Mouse (Mus musculus) spleen, postnatal 10 days (tissue): Measurements from ENCODE around the gene Ppp3cb.

Experiments used
- DNase-seq, 2 experiments: peaks; one replicate each; pipeline ENCODE4 v3.0.0; 2021 to 2022; ENCODE audit warnings: low spot score in 2 of 2

Gene Ppp3cb

DNA sequence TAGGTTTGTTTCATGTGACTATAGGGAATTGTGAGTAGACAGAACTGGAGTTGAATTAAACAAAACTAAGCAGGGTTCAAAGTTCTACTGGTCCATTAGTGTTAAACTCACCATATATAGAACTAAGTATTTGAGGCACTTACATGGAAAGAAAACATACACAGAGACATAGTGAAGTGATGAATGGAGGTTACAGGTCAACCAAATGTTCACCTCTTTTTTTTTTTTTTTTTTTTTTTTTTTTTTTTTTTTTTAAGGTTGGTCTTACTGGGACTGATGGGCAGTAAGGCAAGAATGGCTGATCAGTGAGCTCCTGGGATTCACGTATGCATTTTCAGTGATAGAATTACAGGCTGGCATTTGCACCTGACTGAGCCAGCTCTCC lies 66.2 kb downstream of the Ppp3cb start:
- no peak for DNase-seq

DNA sequence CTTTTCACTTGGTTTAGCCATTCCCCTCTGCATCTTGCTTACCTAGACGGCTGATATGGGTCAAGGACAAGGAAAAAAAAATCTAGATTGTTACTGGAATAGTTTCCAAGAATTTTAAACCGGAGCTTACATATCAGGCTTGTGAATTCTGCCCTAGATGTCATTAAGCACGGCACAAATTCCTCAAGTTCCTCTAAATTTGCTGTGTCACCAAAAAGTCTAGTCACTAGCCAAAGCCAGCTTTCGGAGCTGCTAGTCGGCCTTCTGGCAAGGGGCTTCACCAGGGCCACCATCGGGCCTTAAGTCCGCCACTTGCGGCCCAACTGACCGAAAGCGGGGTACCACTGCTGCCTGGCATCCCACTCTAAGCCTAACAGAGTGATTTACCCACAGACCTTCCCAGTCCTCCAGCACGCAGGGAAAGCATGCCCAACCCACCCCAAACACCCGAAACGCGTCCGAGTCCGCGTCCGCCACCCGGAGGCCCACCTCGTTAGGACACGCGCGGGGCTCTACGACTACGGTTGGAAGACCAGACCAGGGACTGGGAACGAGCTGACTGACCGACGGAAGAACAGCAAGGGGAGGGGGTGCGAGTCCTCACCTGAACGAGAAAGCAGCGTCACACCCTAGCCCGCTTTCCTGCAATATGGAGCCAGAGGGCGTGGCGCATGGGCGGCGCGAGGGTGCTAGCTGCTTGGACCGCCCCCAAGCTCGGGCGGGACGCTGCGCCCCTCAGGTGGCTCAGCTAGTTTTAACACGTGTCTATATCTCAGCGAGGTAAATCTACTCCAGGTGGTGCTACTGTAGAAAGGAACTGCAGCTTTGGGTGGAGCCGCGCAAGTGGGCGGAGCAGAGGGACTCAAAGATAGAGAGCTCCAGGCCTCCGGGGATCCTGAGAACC lies 66.8 kb downstream of the Ppp3cb start, which contains the start of gene Anxa7:
TSS of gene Anxa7 (minus strand) at position 843 of the 904 bp plus-strand sequence.
- DNase-seq: peak; percentile 81 to 82

DNA sequence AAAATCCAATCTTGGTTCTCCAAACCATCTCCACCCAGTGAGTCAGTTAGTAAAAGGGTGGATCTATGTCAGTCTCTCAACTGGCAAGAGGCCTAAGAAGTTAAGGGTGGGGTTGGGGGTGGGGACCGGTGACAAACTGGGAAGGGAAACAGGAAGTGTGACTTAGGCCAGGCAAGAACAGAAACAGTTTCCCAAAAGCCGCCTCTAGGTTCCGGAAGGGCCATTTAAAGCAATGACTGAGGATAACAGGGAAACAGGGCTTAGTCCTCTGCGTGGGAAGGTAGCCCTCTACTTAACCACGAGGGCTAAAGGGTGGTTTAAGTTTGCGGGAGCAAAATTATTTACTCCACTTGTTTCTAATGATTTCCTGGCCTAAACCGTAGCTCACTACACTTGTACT lies 67.6 kb downstream of the Ppp3cb start:
- peak; percentile 46 to 47 for DNase-seq

DNA sequence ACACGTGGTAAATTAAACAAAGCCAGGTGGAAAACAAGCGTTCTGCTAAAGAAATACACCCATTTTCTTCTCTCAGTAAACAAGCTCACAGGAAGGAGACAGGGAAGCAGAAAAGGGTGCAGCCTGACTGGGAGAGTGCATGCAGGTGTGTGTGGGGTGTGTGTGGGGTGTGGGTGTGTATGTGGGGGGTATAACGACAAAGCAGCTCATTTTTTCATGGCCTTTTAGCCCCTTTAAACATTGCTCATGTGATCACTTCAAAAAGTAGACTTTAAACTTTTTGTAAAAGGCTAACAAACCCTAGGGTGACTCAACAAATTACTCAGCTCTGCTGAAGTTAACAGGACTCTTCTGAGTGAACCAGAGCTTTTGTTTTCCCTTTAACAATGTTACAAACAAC lies 68.0 kb downstream of the Ppp3cb start:
- no peak for DNase-seq

DNA sequence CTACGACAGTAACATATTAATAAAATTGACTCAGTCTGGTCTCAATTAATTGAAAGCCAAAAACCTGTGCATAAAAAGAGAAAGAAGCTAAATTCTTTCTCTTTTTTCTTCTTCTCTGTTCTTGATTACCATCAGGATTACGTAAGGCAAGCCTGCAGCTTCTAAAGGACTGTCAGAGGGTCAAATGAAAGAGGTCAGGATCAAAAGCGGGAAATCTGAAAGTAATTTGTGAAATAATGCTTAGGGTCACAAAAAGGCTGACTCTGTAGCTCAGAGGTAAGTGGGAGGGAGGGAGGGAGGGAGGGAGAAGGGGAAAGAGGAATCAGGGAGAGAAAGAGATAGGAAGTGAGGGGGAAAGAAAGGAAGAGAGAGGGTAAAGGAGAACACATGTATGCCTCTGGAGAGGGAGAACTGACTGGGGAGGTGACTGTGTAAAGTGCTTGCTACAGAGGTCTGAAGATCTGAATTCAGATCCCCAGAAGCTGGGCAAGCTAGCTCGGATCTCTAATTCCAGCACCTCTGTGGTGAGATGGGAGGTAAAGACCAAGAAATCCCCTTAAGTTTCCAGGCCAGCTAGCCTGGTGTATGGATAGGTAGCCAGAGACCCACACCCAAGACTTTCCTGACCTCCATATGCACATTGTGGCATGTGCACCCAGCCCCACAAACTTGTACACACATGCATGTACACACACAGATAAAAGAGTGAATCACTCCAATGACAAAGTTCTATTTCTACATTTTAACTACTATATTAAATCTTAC lies 68.9 kb downstream of the Ppp3cb start:
- DNase-seq: no peak

DNA sequence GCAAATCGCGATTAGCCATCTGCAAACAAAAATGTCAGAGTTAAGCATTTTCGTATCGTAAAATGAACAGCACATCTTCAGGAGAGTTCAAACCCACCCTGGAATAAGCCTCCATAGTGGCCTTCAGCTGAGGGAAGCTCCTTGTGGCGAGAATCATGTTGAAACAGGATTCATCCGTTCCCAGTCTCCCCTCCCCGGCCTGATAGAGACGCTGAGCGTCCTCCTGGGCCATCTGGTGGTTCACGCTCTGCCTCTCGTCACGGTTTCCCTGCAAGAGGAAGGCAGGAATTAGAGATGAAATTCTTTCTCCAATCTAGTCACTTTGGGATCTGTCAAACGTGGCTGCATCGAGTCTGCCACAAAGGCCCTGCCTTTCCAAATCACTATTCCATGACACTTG lies 86.2 kb downstream of the Ppp3cb start:
- no peak for DNase-seq

DNA sequence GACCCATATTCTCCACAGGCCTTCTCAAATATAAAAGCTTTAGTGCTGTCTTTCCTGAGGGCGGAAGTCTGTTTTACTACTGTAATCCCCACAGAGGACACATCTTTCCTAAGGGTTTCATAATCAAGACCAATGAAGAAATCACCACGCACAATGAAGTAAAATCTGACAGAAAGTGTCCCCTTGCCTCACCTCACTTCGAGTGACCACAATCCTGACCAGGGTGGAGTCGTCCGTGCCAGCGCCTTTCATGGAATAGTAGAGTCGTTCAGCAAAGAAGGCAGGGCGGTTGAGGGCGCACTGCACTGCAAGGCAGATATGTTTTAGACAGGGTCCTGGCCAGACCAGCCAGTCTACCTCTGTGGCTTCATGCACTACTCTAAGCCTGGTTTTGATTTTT lies 88.0 kb downstream of the Ppp3cb start:
- no peak for DNase-seq

DNA sequence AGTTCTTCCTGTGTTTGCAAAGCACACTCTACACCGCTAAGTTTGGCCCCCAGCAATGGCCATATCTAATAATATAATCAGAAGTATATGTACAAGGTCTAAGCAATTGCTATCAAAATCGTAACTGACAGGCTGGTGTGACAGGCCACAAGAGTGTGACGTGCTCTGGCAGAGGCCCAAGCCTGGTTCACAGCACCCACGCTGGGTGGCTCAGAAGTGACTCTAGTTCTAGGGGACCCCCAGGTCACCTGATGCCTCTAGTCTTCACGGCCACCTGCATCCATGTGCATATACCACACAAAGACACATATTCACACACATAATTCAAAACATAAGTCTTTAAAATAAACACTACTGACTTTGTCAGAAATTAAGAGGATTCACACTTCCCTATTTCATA lies 93.4 kb downstream of the Ppp3cb start:
- DNase-seq: no peak

DNA sequence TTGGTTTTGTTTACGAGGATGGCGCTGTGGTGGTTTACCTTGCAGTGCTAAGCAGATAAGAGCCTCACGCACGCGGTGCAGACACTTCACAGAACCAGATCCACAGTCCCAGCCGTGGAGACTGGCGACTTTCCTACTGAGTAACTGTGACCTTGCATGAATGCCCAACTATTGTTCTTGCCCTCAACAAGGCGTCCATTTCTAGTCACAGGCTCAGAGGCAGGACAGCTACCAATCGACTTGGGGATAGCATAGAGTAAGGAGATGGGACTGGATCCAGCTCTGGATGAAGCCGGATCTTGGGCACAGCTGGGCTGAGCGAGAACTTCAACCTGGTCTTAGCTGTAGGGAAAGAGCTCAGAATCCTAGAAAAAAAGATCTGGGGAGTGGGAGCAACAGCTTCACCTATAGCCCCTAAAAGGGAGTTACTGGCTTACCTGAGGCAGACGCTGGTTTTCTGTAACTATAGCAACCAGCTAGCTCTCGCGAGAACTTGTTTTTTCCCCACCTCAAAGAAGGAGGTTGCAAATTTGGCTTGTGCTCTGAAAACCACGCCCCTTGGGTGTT lies 94.5 kb downstream of the Ppp3cb start, which contains the start of gene Cfap70:
TSS of gene Cfap70 (minus strand) at position 462 of the 567 bp plus-strand sequence.
- DNase-seq: peak; percentile 54 to 79

DNA sequence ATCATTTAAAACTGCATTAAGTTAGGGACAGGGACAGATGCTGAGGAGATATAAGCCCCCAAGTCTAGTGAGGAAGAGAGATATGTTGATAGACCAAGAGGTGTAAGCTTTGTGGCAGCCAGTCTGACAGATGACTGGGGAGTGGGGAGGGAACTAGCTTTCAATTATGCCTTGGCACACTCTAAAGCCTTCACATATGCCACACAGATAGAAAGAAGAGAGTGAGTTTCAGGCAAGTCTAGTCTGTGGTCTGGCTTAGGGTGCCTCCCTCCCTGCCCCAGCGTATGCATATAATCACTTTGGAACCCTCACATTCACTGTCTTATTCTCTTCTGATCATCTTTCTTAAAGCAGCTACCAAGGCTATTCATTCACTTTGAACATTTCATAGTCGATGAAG lies 95.1 kb downstream of the Ppp3cb start:
- DNase-seq: no peak
